Mouse (Mus musculus) forebrain, embryonic 14.5 days (tissue): ENCODE measurements around the gene BC025920. TPM values are rescaled to one million over a fixed set of nuclear protein-coding genes. Genes with fewer than 3 reads are reported as not detected.
A peak's percentile ranks its signal among the peaks of the same experiment; 100 is the strongest.
"Not testable (repeated sequence)": the region's sequence is repeated elsewhere in the genome, so short reads cannot be mapped to it uniquely, and the experiment has no call there.

Experiments used
- ATAC-seq: fragments of 200-750 bp; cut with Nextera tagmentation; 2 replicates; pipeline ENCODE4 v1.8.0; 2017; ENCODE audit warnings: mild to moderate bottlenecking, moderate library complexity
- DNase-seq: peaks from one replicate; pipeline ENCODE4 v3.0.0-alpha.2; 2015; ENCODE audit warnings: low spot score
- H3K27ac ChIP-seq: fragments of 300-500 bp; sonication (generic); 2 replicates; pipeline ENCODE4 v1.5.1; 2014; ENCODE audit warnings: low read depth, mild to moderate bottlenecking, control low read depth, low read length, moderate library complexity
- H3K27me3 ChIP-seq: fragments of 300-500 bp; sonication (generic); replicated peaks from 2 replicates; pipeline ENCODE4 v1.6.1; 2014; ENCODE audit warnings: low read length, control low read depth, mixed read lengths; ENCODE audit not compliant: control insufficient read depth, insufficient read depth
- H3K36me3 ChIP-seq: fragments of 300-500 bp; sonication (generic); 2 replicates; pipeline ENCODE4 v1.6.1; 2014; ENCODE audit warnings: low read length, control low read depth; ENCODE audit not compliant: control insufficient read depth, insufficient read depth
- H3K4me1 ChIP-seq: fragments of 300-500 bp; sonication (generic); 2 replicates; pipeline ENCODE4 v1.6.1; 2014; ENCODE audit warnings: antibody characterized with exemption, low read length, control low read depth; ENCODE audit not compliant: control insufficient read depth, insufficient read depth
- H3K4me2 ChIP-seq: fragments of 300-500 bp; sonication (generic); 2 replicates; pipeline ENCODE4 v1.6.1; 2014; ENCODE audit warnings: mild to moderate bottlenecking, control low read depth, low read length
- H3K4me3 ChIP-seq: fragments of 300-500 bp; sonication (generic); 2 replicates; pipeline ENCODE4 v1.5.1; 2014; ENCODE audit warnings: low read depth, low read length, control low read depth
- H3K9ac ChIP-seq: fragments of 300-500 bp; sonication (generic); 2 replicates; pipeline ENCODE4 v1.6.1; 2014; ENCODE audit warnings: mild to moderate bottlenecking, low read length, control low read depth, moderate library complexity
- H3K9me3 ChIP-seq: fragments of 300-500 bp; sonication (generic); replicated peaks from 2 replicates; pipeline ENCODE4 v1.6.1; 2016; ENCODE audit warnings: low read length, control low read depth, mixed read lengths; ENCODE audit not compliant: control insufficient read depth
- WGBS: fragments of 180-500 bp; shearing (Covaris S2); extraction: QIAGEN DNeasy Blood & Tissue Kit; methylation state at CpG from one replicate; pipeline ENCODE4 v1.1.7; 2014; 5-methylcytosine and 5-hydroxymethylcytosine counted together
- polyA plus RNA-seq: library from polyadenylated mRNA; unstranded; fragments of >200 nt; fragmentation: Nextera tagmentation; extraction: Ambion mirVana; gene quantifications from 2 replicates; pipeline ENCODE4 v1.2.1, GENCODE M21; 2014

Gene BC025920
- polyA plus RNA-seq, 1 experiment from 2014 or later = 0.81 TPM

GRCm38 (mm10) chr10:81626994-81627835 lies 21.1 kb downstream of the BC025920 start, which contains the start of gene Sirt6:
Gene Sirt6 (minus strand): TSS chr10:81627797.
- Histone ChIP-seq H3K4me1 (peaks cover 10% of the 10 kb centered on the region), H3K27me3 (no peaks in the 10 kb centered on the region), H3K27ac (peak within 1 kb of the TSS; percentile 80), H3K9me3 (no peaks in the 10 kb centered on the region), H3K4me2 (peak within 1 kb of the TSS; percentile 84), H3K36me3 (peaks cover 29% of the 10 kb centered on the region), H3K4me3 (peak within 1 kb of the TSS; percentile 78), H3K9ac (peak within 1 kb of the TSS; percentile 87)
- ATAC-seq (peak; percentile 93), DNase-seq (peak; percentile 98)
- 5% methylated on average over 40 of the region's 40 CpGs for WGBS

GRCm38 (mm10) chr10:81627836-81628220 lies 21.8 kb downstream of the BC025920 start:
- Histone ChIP-seq H3K9ac (peak overlapping the region; percentile 87), H3K27me3 (no peaks in the 10 kb centered on the region), H3K4me1 (peaks cover 10% of the 10 kb centered on the region), H3K27ac (peak overlapping the region; percentile 80), H3K4me2 (peak overlapping the region; percentile 84), H3K4me3 (peak overlapping the region; percentile 78), H3K36me3 (peaks cover 23% of the 10 kb centered on the region), H3K9me3 (no peaks in the 10 kb centered on the region)
- DNase-seq (no peak), ATAC-seq (peak; percentile 47)
- 69% methylated on average over 7 of the region's 7 CpGs for WGBS

- peak within 1 kb of the TSS; percentile 78 for H3K4me3 ChIP-seq
- H3K9me3 ChIP-seq = no peaks in the 10 kb centered on the region
- DNase-seq (no peak), ATAC-seq (no peak)
- no peaks in the 10 kb centered on the region for H3K27me3 ChIP-seq
- peak within 1 kb of the TSS; percentile 80 for H3K27ac ChIP-seq
- peaks cover 20% of the 10 kb centered on the region for H3K36me3 ChIP-seq
- peak within 1 kb of the TSS; percentile 84 for H3K4me2 ChIP-seq
- WGBS = 85% methylated on average over 16 of the region's 16 CpGs
- peaks cover 13% of the 10 kb centered on the region for H3K4me1 ChIP-seq
- H3K9ac ChIP-seq = peak within 1 kb of the TSS; percentile 87
Observed at GRCm38 (mm10) chr10:81628390-81628789, 22.3 kb downstream of the BC025920 start, which contains the start of gene Ankrd24. Gene Ankrd24 (plus strand): TSS chr10:81628540.

GRCm38 (mm10) chr10:81633253-81634099 lies 27.4 kb downstream of the BC025920 start:
- H3K36me3 ChIP-seq = no peaks in the 10 kb centered on the region
- H3K4me1 ChIP-seq = peaks cover 9% of the 10 kb centered on the region; the same call in 1 of the 2 replicates
- DNase-seq (peak; percentile 84), ATAC-seq (peak; percentile 94)
- 3% methylated on average over 37 of the region's 37 CpGs for WGBS
- H3K9ac ChIP-seq = peak overlapping the region; percentile 65
- H3K4me2 ChIP-seq = peak overlapping the region; percentile 59
- no peaks in the 10 kb centered on the region for H3K9me3 ChIP-seq
- peak overlapping the region; percentile 34 for H3K4me3 ChIP-seq
- H3K27ac ChIP-seq = no peak overlapping the region; the same call in 1 of the 2 replicates
- no peaks in the 10 kb centered on the region for H3K27me3 ChIP-seq

- Histone ChIP-seq H3K4me3 (no peak overlapping the region), H3K27me3 (no peaks in the 10 kb centered on the region), H3K27ac (no peak overlapping the region), H3K9me3 (no peaks in the 10 kb centered on the region), H3K36me3 (no peaks in the 10 kb centered on the region), H3K4me2 (no peak overlapping the region), H3K9ac (no peak overlapping the region), H3K4me1 (peaks cover 9% of the 10 kb centered on the region; the same call in 1 of the 2 replicates)
- ATAC-seq (no peak), DNase-seq (no peak)
- 28% methylated on average over 8 of the region's 8 CpGs for WGBS
Observed at GRCm38 (mm10) chr10:81636338-81636737, 30.3 kb downstream of the BC025920 start.

- Histone ChIP-seq H3K9ac (no peak overlapping the region), H3K27ac (no peak overlapping the region), H3K36me3 (no peaks in the 10 kb centered on the region), H3K4me1 (peaks cover 21% of the 10 kb centered on the region), H3K4me3 (no peak overlapping the region), H3K27me3 (no peaks in the 10 kb centered on the region), H3K9me3 (no peaks in the 10 kb centered on the region), H3K4me2 (no peak overlapping the region)
- ATAC-seq (no peak), DNase-seq (no peak)
- WGBS = 80% methylated on average over 6 of the region's 6 CpGs
Observed at GRCm38 (mm10) chr10:81638101-81638500, 32.0 kb downstream of the BC025920 start.

- not testable (repeated sequence) for H3K9me3 ChIP-seq, DNase-seq, H3K9ac ChIP-seq, H3K36me3 ChIP-seq, ATAC-seq, H3K4me2 ChIP-seq, H3K27me3 ChIP-seq, H3K4me3 ChIP-seq, H3K27ac ChIP-seq
- WGBS = 36% methylated on average over 4 of the region's 4 CpGs
- peaks cover 13% of the 10 kb centered on the region for H3K4me1 ChIP-seq
Observed at GRCm38 (mm10) chr10:81640825-81641224, 34.8 kb downstream of the BC025920 start.

GRCm38 (mm10) chr10:81641566-81641965 lies 35.5 kb downstream of the BC025920 start:
- no peaks in the 10 kb centered on the region for H3K36me3 ChIP-seq
- H3K27ac ChIP-seq = no peak overlapping the region
- no peak overlapping the region for H3K4me3 ChIP-seq
- H3K4me2 ChIP-seq = 0 out of 2 replicates have a peak overlapping the region, but pooled peaks have one; percentile 2
- peak overlapping the region; percentile 8 for H3K9ac ChIP-seq
- DNase-seq (no peak), ATAC-seq (no peak)
- 98% methylated on average over 2 of the region's 2 CpGs for WGBS
- H3K4me1 ChIP-seq = peaks cover 13% of the 10 kb centered on the region
- H3K27me3 ChIP-seq = no peaks in the 10 kb centered on the region
- no peaks in the 10 kb centered on the region for H3K9me3 ChIP-seq
